Mouse (Mus musculus): ENCODE results near the gene Tgtp1.
"Not testable (repeated sequence)": the region's sequence is repeated elsewhere in the genome, so short reads cannot be mapped to it uniquely, and the experiment has no call there.

Gene Tgtp1

DNA sequence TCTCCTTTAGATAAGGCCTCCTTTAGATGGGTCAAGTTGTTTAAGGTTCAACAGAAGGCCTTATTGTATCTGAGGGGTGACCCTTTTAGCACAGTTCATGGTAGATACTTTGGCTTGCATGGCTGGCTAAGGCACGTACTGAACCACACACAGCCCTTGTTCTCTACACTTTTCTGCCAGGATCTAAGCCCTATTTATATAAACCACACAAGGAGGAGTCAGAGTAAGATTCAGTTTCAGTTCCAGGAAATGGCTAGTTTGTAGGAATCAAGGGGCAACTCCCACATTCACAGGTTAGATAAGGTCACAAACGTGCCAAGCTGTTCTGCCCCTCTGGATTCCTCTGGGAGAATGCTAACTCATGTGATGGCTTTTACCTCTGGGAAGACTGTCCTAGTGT is at the start of gene Tgtp1:
Tgtp1 (minus strand) TSS at position 155 of the 400 bp plus-strand sequence.
- peak; percentile 76 for DNase-seq (ENCODE audit: low read depth)

DNA sequence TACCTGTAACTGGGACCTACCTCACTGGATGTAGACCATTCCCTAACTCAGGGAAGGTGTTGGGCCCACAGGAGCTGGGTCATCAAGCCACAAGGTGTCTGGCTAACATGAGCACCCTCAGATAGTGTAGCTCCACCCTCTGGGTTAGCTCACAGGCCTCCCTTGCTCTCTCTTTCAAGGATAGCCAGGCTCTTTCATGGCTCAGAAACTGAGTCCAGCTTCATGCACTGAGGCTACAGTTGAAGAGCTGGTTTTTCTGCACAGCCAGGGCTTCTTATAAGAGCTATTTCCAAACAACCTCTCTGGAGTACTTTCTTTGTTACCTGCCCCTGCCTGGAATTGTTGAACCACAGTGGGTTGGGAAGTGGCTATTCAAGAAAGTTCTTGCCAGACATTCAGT is 18.1 kb upstream of the Tgtp1 start:
- DNase-seq (ENCODE audit: low read depth) = not testable (repeated sequence)

DNA sequence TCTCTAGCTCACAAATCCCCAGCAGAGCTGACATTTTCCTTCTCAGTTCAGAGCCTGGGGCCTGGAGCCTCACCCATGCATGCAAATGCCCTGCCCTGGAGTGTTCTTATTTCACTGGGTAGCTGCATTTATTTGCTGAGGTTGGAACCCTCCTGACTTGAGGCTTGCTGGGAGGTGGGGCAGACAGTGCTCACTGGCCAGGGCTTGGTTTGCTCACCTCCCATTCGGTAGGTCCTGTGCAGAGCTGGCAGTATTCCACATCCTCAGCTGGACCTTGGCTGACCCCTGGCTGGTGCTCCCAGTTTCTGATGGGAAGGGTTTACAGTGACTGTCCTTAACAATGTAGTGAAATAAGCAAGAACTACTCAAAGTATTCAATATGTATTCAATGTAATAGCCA is 12.8 kb upstream of the Tgtp1 start:
- not testable (repeated sequence) for DNase-seq (ENCODE audit: low read depth)

DNA sequence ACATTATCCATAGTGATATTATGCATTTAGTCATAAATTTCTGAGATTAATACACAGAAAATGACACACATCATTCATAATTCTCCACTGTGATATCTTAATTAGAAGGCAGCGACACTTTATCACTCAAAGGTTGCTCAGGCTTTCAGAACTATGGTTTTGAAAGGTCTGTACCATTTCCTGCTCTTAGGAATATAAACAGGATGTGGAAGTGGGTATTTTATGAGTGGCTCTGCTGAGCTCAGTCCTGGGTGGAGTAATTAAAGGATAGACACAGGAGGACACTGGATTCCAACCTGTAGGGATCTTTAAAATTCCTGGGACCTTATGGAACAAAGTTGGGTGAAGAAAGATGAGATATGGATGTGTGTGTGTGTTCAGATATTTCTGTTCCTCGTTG is 12.3 kb upstream of the Tgtp1 start:
- peak; percentile 41 for DNase-seq (ENCODE audit: low read depth)

DNA sequence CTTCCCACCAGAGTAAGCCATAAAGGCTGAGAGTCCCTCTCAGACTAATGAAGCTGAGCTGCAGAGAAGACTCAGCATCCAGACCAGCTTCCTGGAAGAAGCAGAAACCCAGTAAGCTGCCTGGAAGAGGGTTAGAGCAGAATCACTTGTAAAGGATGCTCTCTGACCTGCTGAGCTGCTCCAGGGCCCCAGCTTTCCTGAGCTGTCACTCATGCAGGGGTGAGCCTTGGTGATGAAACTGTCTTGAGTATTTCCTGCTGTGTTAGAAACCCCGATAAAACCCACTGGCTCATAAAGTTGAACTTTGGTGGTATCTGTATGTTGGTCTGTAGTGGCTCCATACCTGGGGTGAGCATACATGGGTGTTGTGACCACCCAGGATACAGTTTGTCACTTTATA is 6.4 kb upstream of the Tgtp1 start:
- not testable (repeated sequence) for DNase-seq (ENCODE audit: low read depth)

DNA sequence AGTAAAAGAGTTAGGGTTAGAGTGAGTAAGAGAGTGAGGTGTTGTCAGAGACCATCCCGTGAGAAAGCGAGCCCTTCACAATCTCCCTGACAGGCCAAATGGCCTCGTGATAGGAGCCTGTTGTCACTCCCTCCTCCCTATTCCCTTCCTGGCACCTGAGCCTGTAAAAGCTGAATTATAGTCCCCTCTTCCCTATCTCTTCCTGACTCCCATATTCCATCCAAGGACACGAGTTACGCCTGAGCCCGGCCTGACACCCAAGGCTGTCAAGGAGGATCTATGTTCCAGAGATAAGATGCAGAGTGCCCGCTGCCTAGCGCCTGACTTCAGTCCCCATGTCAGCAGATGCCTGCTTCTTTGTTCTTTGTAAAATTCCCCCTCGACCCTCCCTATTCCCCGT is 676 bp downstream of the Tgtp1 start:
- DNase-seq (ENCODE audit: low read depth) = peak; percentile 35

DNA sequence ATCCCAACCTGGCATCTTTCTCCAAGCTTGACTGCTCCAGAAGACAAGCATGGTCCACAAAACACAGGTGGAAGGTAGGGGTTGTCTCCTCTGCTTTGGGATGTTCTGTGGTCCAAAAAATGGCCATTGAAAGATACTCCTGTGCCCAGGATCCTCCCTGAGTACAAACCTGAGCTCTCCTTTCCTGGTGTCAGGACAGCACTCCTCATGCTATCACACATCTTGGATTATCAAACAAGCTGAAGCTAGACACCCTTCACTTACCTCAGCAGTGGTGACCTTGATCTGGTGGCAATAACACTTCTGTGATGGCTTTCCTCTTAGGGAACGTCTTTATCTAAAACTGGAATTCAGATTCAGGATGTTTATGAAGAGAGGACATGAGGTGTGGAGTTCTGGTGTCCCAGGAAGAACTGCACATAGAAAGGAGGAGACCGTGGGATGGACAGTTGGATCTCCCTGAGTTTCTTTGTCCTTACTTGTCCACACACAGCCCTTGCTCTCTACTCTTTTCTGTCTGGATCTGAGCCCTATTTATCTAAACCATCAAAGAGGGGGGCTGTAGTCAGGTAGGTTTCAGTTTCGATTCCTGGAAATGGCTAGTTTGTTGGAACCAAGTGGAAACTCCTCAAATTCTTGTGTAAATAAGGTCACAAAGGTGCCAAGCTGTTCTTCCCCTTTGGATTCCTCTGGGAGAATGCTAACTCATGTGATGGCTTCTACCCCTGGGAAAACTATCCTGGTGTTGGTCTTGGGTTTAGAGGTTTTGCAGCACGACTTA is 2.0 kb downstream of the Tgtp1 start, which contains the start of gene Gm12185:
Gm12185 (minus strand) TSS at position 487 of the 781 bp plus-strand sequence.
- peak; percentile 71 for DNase-seq (ENCODE audit: low read depth)

DNA sequence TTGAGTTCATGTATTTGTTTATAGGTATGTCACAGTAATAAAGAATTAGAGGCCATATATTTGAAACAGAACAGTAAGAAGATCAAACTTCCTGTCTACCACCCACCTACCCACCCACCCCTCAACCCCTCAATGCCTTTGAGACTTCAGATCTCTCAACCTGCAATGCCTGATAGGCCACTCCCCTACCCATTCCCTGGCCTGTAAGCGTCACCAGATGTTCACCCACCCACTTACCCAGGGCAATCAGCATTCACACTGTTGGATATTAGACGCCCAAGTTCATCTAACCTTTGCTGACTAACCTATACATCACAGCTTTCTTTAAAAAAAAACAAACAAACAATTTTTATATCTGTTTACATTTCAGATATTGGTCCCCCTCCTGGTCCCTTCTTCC is 4.0 kb downstream of the Tgtp1 start:
- DNase-seq (ENCODE audit: low read depth) = not testable (repeated sequence)

DNA sequence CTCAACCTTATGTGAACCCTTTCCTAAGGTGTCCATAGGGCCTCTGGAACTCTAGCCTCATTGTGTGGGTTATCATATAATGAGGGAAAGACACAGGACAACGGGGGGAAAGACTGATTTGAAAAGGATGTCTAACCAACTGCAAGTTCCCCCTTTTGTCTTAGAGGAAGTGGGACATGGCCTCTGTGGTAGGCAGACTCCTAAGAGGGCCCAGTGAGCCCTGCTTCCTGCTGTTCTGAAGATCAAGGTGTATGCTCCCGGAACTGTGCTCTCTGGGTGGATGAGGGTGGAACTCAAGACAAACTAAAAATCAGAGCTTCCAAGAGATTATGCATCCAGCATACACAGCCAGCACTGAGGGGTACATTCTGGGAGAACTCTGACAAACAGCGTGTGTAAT is 5.8 kb downstream of the Tgtp1 start:
- not testable (repeated sequence) for DNase-seq (ENCODE audit: low read depth)

DNA sequence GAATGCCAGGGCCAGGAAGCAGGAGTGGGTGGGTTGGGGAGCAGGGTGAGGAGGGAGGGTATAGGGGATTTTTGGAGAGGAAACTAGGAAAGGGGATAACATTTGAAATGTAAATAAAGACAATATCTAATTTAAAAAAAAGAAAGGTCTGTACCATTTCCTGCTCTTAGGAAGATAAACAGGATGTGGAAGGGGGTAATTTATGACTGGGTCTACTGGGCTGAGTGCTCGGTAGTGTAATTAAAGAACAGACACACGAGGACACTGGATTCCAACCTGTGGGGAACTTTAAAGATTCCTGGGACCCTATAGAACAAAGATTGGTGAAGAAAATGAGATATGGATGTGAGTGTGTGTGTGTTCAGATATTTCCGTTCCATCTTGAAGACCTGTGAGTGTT is 11.1 kb downstream of the Tgtp1 start:
- not testable (repeated sequence) for DNase-seq (ENCODE audit: low read depth)

DNA sequence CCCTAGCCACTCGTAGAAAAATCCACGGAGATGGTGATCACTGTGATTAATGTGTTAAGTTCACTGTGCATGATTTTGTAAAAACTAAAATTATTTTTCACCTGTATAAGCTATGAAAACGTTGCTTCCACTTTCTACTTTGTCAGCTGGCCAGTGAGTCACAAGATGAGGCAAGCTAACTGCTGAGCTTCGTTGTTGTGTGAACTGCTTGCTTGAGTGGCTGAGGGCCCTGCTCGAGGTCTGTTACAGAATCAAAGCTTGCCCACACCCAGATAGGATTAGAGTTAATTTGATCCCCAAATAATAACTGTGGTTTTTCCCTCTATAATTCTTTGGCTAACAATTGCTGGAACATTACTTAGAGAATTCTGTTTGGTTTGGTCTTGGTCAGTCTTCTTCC is 13.9 kb downstream of the Tgtp1 start:
- not testable (repeated sequence) for DNase-seq (ENCODE audit: low read depth)

DNA sequence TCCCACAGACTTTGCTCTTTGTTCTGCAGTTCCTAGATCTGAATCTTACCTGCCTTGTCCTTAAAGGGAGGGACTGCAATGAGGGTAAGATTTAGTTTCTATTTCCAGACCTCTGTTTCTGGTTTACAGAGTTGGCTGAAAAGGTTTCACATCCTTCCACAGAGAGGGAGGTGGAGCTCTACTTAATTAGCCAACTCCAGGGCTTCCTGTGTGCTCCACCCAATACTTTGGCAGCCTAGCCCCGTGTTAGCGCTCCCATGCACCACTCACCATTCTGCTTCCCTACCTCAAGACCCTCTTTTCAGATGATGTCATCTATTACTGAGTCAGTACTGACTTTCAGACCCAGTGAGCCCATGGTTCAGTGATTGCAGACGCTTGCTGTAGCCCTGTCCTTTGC is 14.7 kb downstream of the Tgtp1 start, which contains the start of gene 9930111J21Rik1:
9930111J21Rik1 (minus strand) TSS at position 148 of the 400 bp plus-strand sequence.
- not testable (repeated sequence) for DNase-seq (ENCODE audit: low read depth)

DNA sequence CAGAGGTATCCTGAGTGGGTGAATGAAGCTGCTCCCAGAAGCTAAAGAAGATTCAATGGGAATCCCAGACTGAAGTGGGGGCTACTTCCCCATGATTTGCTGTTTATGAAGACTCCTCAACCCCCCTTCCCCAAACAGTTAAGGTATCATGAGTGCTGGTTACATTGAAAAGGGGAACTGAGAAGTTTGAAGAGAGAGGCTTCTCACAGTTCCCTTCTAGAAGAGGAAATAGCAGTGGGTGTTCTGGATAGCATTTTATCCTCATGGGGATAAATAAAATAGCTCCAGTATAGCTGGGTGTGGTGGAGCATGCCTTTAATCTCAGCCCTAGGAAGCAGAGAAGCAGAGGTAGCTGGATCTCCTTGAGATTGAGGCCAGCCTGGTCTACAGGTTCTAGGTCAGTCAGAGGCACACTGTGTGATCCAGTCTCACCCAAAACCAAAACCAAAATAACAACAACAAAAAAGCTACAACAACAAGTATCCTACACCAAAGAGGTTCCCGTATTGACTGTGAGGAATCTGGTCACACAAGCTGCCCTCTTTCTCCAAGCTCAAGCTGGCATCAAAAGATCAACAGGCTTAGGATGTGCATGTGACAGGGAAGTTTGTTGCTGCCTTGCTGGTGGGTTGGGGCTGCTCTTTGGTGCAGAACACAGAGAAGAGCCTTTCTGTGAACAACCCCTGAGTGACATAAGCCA is 15.6 kb downstream of the Tgtp1 start, which contains the start of gene Olfr56:
Olfr56 (plus strand) TSS at position 650 of the 700 bp plus-strand sequence.
- not testable (repeated sequence) for DNase-seq (ENCODE audit: low read depth)

DNA sequence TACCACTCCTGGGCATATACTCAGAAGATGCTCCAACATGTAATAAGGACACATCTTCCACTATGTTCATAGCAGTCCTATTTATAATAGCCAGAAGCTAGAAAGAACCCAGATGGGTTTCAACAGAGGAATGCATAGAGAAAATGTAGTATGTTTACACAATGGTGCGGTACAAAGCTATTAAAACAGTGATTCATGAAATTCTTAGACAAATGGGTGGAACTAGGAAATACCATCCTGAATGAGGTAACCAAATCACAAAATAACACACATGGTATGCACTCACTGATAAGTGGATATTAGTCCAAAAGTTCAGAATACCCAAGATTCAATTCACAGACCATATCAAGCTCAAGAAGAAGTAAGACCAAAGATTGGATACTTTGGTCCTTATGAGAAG is 19.3 kb downstream of the Tgtp1 start:
- DNase-seq (ENCODE audit: low read depth) = not testable (repeated sequence)

DNA sequence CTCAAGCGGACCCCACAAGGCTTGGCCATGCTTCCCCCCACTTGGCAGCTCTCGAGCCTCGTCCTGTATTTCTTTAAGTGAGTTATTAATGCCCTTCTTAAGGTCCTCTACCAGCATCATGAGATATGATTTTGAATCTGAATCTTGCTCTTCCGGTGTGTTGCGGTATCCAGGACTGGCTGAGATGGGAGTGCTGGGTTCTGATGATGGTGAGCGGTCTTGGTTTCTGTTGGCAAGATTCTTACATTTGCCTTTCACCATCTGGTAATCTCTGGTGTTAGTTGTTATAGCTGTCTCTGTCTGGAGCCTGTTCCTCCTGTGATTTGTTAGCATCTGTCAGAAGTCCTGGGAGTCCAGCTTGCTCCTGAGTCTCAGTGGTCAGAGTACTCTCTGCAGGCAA is 47.9 kb downstream of the Tgtp1 start, which contains the start of gene Psme2b:
Psme2b (minus strand) TSS at position 101 of the 400 bp plus-strand sequence.
- not testable (repeated sequence) for DNase-seq (ENCODE audit: low read depth)

DNA sequence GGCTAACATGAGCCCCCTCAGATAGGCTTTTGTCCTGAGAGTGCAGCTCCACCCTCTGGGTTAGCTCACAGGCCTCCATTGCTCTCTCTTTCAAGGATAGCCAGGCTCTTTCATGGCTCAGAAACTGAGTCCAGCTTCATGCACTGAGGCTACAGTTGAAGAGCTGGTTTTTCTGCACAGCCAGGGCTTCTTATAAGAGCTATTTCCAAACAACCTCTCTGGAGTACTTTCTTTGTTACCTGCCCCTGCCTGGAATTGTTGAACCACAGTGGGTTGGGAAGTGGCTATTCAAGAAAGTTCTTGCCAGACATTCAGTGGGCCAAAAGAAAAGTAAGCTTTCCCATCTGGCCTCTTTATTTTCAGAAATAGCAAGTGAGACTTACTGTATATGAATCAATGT is 54.7 kb downstream of the Tgtp1 start:
- DNase-seq (ENCODE audit: low read depth) = not testable (repeated sequence)
